Mouse (Mus musculus) heart, embryonic 16.5 days (tissue): Measurements from ENCODE around the gene Scn8a. TPM values are rescaled to one million over a fixed set of nuclear protein-coding genes. Genes with fewer than 3 reads are reported as not detected.
A peak's percentile ranks its signal among the peaks of the same experiment; 100 is the strongest.

Experiments used
- ATAC-seq: fragments of 200-750 bp; cut with Nextera tagmentation; replicated peaks from 2 replicates; pipeline ENCODE4 v1.8.0; 2017; ENCODE audit warnings: moderate number of reproducible peaks; ENCODE audit not compliant: insufficient read depth, low FRiP score; ENCODE audit errors: extremely low read depth
- H3K27ac ChIP-seq: fragments of 300-500 bp; sonication (generic); 2 replicates; pipeline ENCODE4 v1.5.1; 2014; ENCODE audit warnings: mild to moderate bottlenecking, low read length, control low read depth, moderate library complexity
- H3K27me3 ChIP-seq: fragments of 300-500 bp; sonication (generic); 2 replicates; pipeline ENCODE4 v1.6.1; 2014; ENCODE audit warnings: low read length, mixed read lengths; ENCODE audit not compliant: control insufficient read depth, insufficient read depth
- H3K36me3 ChIP-seq: fragments of 300-500 bp; sonication (generic); 2 replicates; pipeline ENCODE4 v1.6.1; 2014; ENCODE audit not compliant: control insufficient read depth, insufficient read depth
- H3K4me1 ChIP-seq: fragments of 300-500 bp; sonication (generic); 2 replicates; pipeline ENCODE4 v1.6.1; 2014; ENCODE audit warnings: low read length, mixed read lengths; ENCODE audit not compliant: control insufficient read depth, insufficient read depth
- H3K4me2 ChIP-seq: fragments of 300-500 bp; sonication (generic); 2 replicates; pipeline ENCODE4 v1.6.1; 2014; ENCODE audit warnings: low read depth, mild to moderate bottlenecking, control low read depth, low read length
- H3K4me3 ChIP-seq: fragments of 300-500 bp; sonication (generic); 2 replicates; pipeline ENCODE4 v1.5.1; 2014; ENCODE audit warnings: mild to moderate bottlenecking, control low read depth, low read length
- H3K9ac ChIP-seq: fragments of 300-500 bp; sonication (generic); 2 replicates; pipeline ENCODE4 v1.6.1; 2014; ENCODE audit warnings: low read length, control low read depth
- H3K9me3 ChIP-seq: fragments of 300-500 bp; sonication (generic); replicated peaks from 2 replicates; pipeline ENCODE4 v1.6.1; 2016; ENCODE audit warnings: low read length; ENCODE audit not compliant: control insufficient read depth
- WGBS: fragments of 180-500 bp; shearing (Covaris S2); extraction: QIAGEN DNeasy Blood & Tissue Kit; methylation state at CpG from one replicate; pipeline ENCODE4 v1.1.7; 2014; 5-methylcytosine and 5-hydroxymethylcytosine counted together
- polyA plus RNA-seq: library from polyadenylated mRNA; unstranded; fragments of >200 nt; fragmentation: Nextera tagmentation; extraction: Ambion mirVana; gene quantifications from 2 replicates; pipeline ENCODE4 v1.2.1, GENCODE M21; 2015

The Scn8a gene
- polyA plus RNA-seq, 1 experiment from 2014 or later: 0.71 TPM

GRCm38 (mm10) chr15:101046039-101046526 is 176.4 kb downstream of the Scn8a start:
- Histone ChIP-seq H3K4me3 (peak overlapping the region; percentile 59), H3K4me1 (peaks cover 16% of the 10 kb centered on the region), H3K4me2 (peak overlapping the region; percentile 90), H3K27me3 (peaks cover 93% of the 10 kb centered on the region), H3K9me3 (no peaks in the 10 kb centered on the region), H3K27ac (no peak overlapping the region), H3K36me3 (no peaks in the 10 kb centered on the region), H3K9ac (peak overlapping the region; percentile 62)
- no peak for ATAC-seq
- WGBS: 4% methylated on average over 43 of the region's 43 CpGs

- ATAC-seq: peak; percentile 29; the same call in 1 of the 2 replicates
- peaks cover 16% of the 10 kb centered on the region for H3K4me1 ChIP-seq
- H3K4me2 ChIP-seq: peak overlapping the region; percentile 90
- H3K9ac ChIP-seq: peak overlapping the region; percentile 62
- H3K36me3 ChIP-seq: no peaks in the 10 kb centered on the region
- no peak overlapping the region for H3K27ac ChIP-seq
- WGBS: under 1% methylated on average over 72 of the region's 77 CpGs
- no peaks in the 10 kb centered on the region for H3K9me3 ChIP-seq
- peaks cover 93% of the 10 kb centered on the region for H3K27me3 ChIP-seq
- peak overlapping the region; percentile 59 for H3K4me3 ChIP-seq
Observed at GRCm38 (mm10) chr15:101046527-101047193, 177.0 kb downstream of the Scn8a start.

- Histone ChIP-seq H3K4me3 (peak within 1 kb of the TSS; percentile 59), H3K9me3 (no peaks in the 10 kb centered on the region), H3K4me1 (peaks cover 16% of the 10 kb centered on the region), H3K36me3 (no peaks in the 10 kb centered on the region), H3K27ac (no peak within 1 kb of the TSS), H3K4me2 (peak within 1 kb of the TSS; percentile 90), H3K9ac (peak within 1 kb of the TSS; percentile 62), H3K27me3 (peaks cover 93% of the 10 kb centered on the region)
- WGBS: 3% methylated on average over 23 of the region's 23 CpGs
- peak; percentile 25; the same call in 1 of the 2 replicates for ATAC-seq
Observed at GRCm38 (mm10) chr15:101047194-101047555, 177.5 kb downstream of the Scn8a start, which contains the start of gene Gm47841. Gm47841 (minus strand) TSS chr15:101047397.

GRCm38 (mm10) chr15:101048338-101048896 is 178.8 kb downstream of the Scn8a start:
- Histone ChIP-seq H3K9ac (no peak overlapping the region), H3K9me3 (no peaks in the 10 kb centered on the region), H3K27me3 (peaks cover 97% of the 10 kb centered on the region), H3K4me3 (no peak overlapping the region), H3K4me1 (peaks cover 16% of the 10 kb centered on the region), H3K27ac (no peak overlapping the region), H3K4me2 (no peak overlapping the region), H3K36me3 (no peaks in the 10 kb centered on the region)
- ATAC-seq: no peak
- 54% methylated on average over 5 of the region's 5 CpGs for WGBS

GRCm38 (mm10) chr15:101051869-101052268 is 182.2 kb downstream of the Scn8a start:
- no peak overlapping the region for H3K9ac ChIP-seq
- WGBS: 74% methylated on average over 10 of the region's 10 CpGs
- no peaks in the 10 kb centered on the region for H3K36me3 ChIP-seq
- H3K9me3 ChIP-seq: no peaks in the 10 kb centered on the region
- ATAC-seq: no peak
- H3K4me2 ChIP-seq: no peak overlapping the region
- H3K4me1 ChIP-seq: peaks cover 8% of the 10 kb centered on the region
- peaks cover 89% of the 10 kb centered on the region for H3K27me3 ChIP-seq
- no peak overlapping the region for H3K27ac ChIP-seq
- no peak overlapping the region for H3K4me3 ChIP-seq

- H3K4me1 ChIP-seq: peaks cover 3% of the 10 kb centered on the region; the same call in 1 of the 2 replicates
- peak overlapping the region; percentile 66 for H3K4me2 ChIP-seq
- H3K27me3 ChIP-seq: peaks cover 82% of the 10 kb centered on the region
- 25% methylated on average over 116 of the region's 120 CpGs for WGBS
- no peaks in the 10 kb centered on the region for H3K36me3 ChIP-seq
- H3K9me3 ChIP-seq: no peaks in the 10 kb centered on the region
- peak overlapping the region; percentile 46 for H3K4me3 ChIP-seq
- H3K27ac ChIP-seq: no peak overlapping the region
- H3K9ac ChIP-seq: no peak overlapping the region
- no peak; the same call in 1 of the 2 replicates for ATAC-seq
Observed at GRCm38 (mm10) chr15:101052560-101053501, 183.2 kb downstream of the Scn8a start.

GRCm38 (mm10) chr15:101053832-101054459 is 184.3 kb downstream of the Scn8a start:
- H3K9ac ChIP-seq: no peak overlapping the region
- H3K4me2 ChIP-seq: peak overlapping the region; percentile 66
- H3K4me3 ChIP-seq: peak overlapping the region; percentile 46
- 20% methylated on average over 54 of the region's 65 CpGs for WGBS
- ATAC-seq: no peak
- peaks cover 70% of the 10 kb centered on the region for H3K27me3 ChIP-seq
- H3K27ac ChIP-seq: no peak overlapping the region
- H3K4me1 ChIP-seq: peaks cover 3% of the 10 kb centered on the region; the same call in 1 of the 2 replicates
- H3K36me3 ChIP-seq: no peaks in the 10 kb centered on the region
- H3K9me3 ChIP-seq: no peaks in the 10 kb centered on the region

- Histone ChIP-seq H3K9me3 (no peaks in the 10 kb centered on the region), H3K36me3 (no peaks in the 10 kb centered on the region), H3K9ac (no peak overlapping the region), H3K4me2 (no peak overlapping the region), H3K4me1 (peaks cover 3% of the 10 kb centered on the region; the same call in 1 of the 2 replicates), H3K4me3 (no peak overlapping the region), H3K27ac (no peak overlapping the region), H3K27me3 (peaks cover 64% of the 10 kb centered on the region)
- no peak for ATAC-seq
- WGBS: 77% methylated on average over 10 of the region's 10 CpGs
Observed at GRCm38 (mm10) chr15:101054541-101054940, 184.9 kb downstream of the Scn8a start.
